Mouse (Mus musculus) liver, postnatal 0 days (tissue): ENCODE measurements at regions not wholly inside any gene's neighbourhood (a gene's known extent, or its start where the extent isn't known, plus 50 kb on each side); places are given as distances from the start of the nearest gene placed in this dataset.

Experiments used
- CTCF ChIP-seq: sonication (generic); IDR thresholded peaks from 2 replicates; pipeline ENCODE4 v1.5.1; 2016; ENCODE audit warnings: antibody characterized with exemption, low read depth
- EP300 ChIP-seq: IDR thresholded peaks from 2 replicates; pipeline ENCODE4 v1.6.1; 2016; ENCODE audit warnings: antibody characterized with exemption, low read depth, mild to moderate bottlenecking

GRCm38 (mm10) chr13:101221331-101222043, 388.3 kb upstream of the Slc30a5 start:
- TF ChIP-seq CTCF, result no peak
- TF ChIP-seq EP300, result no peak
